Mouse (Mus musculus): ENCODE data around the gene Ttc39b. TPM values are rescaled to one million over a fixed set of nuclear protein-coding genes. Genes with fewer than 3 reads are reported as not detected.

Gene Ttc39b
- total RNA-seq (2012; rRNA removed) = 65.6 and 76.2 TPM in 2 replicates

DNA sequence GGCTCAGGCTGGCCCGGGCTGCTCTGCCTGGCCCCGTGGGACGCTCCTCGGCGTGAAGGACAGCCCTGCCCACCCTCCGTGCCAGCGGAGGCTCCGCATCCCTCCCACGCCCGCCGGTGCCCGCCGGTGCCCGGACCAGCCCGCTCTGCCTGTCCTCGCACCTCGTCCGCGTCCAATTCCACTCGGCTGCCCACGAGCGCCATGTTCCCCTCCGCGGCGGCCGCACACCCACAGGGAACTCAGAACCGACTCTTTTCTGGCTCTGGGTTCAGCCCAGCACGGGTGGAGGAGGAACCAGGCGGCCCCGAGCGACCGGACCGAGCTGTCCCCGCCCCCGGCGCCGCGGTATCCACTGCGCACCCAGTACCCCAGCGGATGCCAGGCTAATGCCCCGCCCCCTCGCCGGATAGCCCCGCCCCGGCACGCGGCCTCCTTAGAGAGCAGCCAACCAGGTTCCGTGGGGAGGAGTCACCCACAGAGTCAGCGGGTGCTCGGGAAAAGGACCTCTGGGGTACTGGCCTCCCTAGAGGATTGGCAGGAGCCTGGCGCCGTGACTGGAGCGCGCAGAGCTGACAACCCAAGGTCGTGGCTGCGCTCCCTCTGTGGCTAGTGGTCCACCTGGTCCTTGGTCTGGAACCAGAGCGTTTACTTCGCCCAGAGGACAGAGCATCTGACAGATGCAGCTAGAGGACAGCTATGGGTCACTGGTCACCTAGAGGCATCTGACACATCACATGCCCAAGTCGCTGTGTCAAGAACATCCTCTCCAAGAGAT lies at the start of gene Ttc39b:
TSS of gene Ttc39b (minus strand) at position 346 of the 775 bp plus-strand sequence.
- peak; percentile 94 for DNase-seq (ENCODE audit: low read depth, low spot score)
- Histone ChIP-seq H3K9me3 (ENCODE audit: control insufficient read depth, insufficient read depth, low read depth, low read length) (no peaks in the 10 kb centered on the region), H3K36me3 (ENCODE audit: control insufficient read depth, insufficient read depth, low read length, poor library complexity, severe bottlenecking) (no peaks in the 10 kb centered on the region), H3K27ac (ENCODE audit: insufficient read depth, low read depth, low read length, poor library complexity, severe bottlenecking) (peak within 1 kb of the TSS; percentile 56), H3K4me1 (ENCODE audit: control insufficient read depth in 2 of 2, insufficient read depth in 2 of 2, low read length in 2 of 2, poor library complexity in 1 of 2) (peaks cover 11 to 19% of the 10 kb centered on the region in 2 experiments), H3K4me3 (ENCODE audit: insufficient read depth in 1 of 2, low read depth in 1 of 2, low read length in 2 of 2, poor library complexity in 1 of 2, severe bottlenecking in 1 of 2) (peak within 1 kb of the TSS; percentile 87 to 90), H3K9ac (ENCODE audit: insufficient read depth, low read depth, low read length, poor library complexity, severe bottlenecking) (peak within 1 kb of the TSS; percentile 78)
- in situ Hi-C loops (cut with MboI; ENCODE audit: low sequenced_read_pairs in 2 of 2, unreplicated experiment in 2 of 2) = no loop called here
- no peak for TF ChIP-seq MAFK (IDR thresholded peaks at IDR 0.05; ENCODE audit: insufficient read depth, low read depth, low read length)
- TF ChIP-seq ZNF384 (IDR thresholded peaks at IDR 0.05; ENCODE audit: low read depth, low read length) = no peak
- no peak for TF ChIP-seq HCFC1 (IDR thresholded peaks at IDR 0.05; ENCODE audit: borderline replicate concordance, insufficient read depth, low read length)
- no peak for TF ChIP-seq ZC3H11A (IDR thresholded peaks at IDR 0.05; ENCODE audit: borderline replicate concordance, low read depth, low read length)
- TF ChIP-seq CHD2 (IDR thresholded peaks at IDR 0.05; ENCODE audit: low read depth, low read length) = no peak

DNA sequence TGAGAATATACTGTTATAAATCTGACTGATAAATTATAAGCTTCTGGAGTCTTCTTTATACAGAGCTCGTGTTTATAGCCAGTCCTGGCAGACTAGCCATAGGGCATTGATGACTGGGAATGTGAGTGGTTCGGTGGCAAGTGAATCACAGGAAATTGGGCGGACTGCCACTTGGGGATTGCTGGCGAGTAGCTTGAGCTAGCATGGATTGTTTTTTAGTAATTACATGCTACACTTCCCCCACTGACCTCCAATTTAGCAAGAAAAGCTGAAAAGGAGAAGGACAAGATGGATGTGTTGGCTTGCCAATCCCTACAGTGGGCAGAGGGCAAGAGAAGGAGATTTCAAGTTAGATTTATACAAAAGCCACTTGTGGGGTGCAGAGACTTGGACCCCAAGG lies 49.3 kb upstream of the Ttc39b start:
- TF ChIP-seq HCFC1 (IDR thresholded peaks at IDR 0.05; ENCODE audit: borderline replicate concordance, insufficient read depth, low read length) (no peak), MAFK (IDR thresholded peaks at IDR 0.05; ENCODE audit: insufficient read depth, low read depth, low read length) (no peak), ZC3H11A (IDR thresholded peaks at IDR 0.05; ENCODE audit: borderline replicate concordance, low read depth, low read length) (no peak), ZNF384 (IDR thresholded peaks at IDR 0.05; ENCODE audit: low read depth, low read length) (no peak), CHD2 (IDR thresholded peaks at IDR 0.05; ENCODE audit: low read depth, low read length) (no peak)
- no peak for DNase-seq (ENCODE audit: low read depth, low spot score)

DNA sequence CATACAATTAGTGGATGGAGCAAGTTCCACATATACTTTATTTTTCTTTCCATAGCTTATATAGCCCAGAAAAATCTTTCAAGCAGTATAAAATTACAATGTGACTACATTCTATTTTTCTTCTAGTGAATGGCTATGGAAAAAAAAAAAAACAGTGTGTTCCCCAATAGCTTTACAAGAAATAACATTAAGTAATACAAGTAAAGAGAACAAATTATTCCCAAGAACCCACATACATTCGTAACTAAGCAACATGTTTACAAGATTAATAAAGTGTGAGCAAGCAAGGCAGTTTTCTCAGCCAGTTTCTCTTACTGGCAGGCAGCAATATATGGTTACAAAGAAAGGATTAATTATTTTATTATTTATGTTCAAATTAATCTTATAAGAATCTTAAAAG lies 33.7 kb upstream of the Ttc39b start:
- no peaks in the 10 kb centered on the region for H3K36me3 ChIP-seq (ENCODE audit: control insufficient read depth, insufficient read depth, low read length, poor library complexity, severe bottlenecking)
- no peaks in the 10 kb centered on the region for H3K9me3 ChIP-seq (ENCODE audit: control insufficient read depth, insufficient read depth, low read depth, low read length)
- no peak overlapping the region for H3K27ac ChIP-seq (ENCODE audit: insufficient read depth, low read depth, low read length, poor library complexity, severe bottlenecking)
- in situ Hi-C loops (cut with MboI; ENCODE audit: low sequenced_read_pairs in 2 of 2, unreplicated experiment in 2 of 2) = no loop called here
- H3K9ac ChIP-seq (ENCODE audit: insufficient read depth, low read depth, low read length, poor library complexity, severe bottlenecking) = no peak overlapping the region
- H3K4me3 ChIP-seq (ENCODE audit: insufficient read depth in 1 of 2, low read depth in 1 of 2, low read length in 2 of 2, poor library complexity in 1 of 2, severe bottlenecking in 1 of 2) = no peak overlapping the region
- peaks cover 4 to 6% of the 10 kb centered on the region in 2 experiments; a peak in 2 of 4 replicates for H3K4me1 ChIP-seq (ENCODE audit: control insufficient read depth in 2 of 2, insufficient read depth in 2 of 2, low read length in 2 of 2, poor library complexity in 1 of 2)
- DNase-seq (ENCODE audit: low read depth, low spot score) = no peak
- TF ChIP-seq HCFC1 (IDR thresholded peaks at IDR 0.05; ENCODE audit: borderline replicate concordance, insufficient read depth, low read length) = no peak
- no peak for TF ChIP-seq CHD2 (IDR thresholded peaks at IDR 0.05; ENCODE audit: low read depth, low read length)
- TF ChIP-seq MAFK (IDR thresholded peaks at IDR 0.05; ENCODE audit: insufficient read depth, low read depth, low read length) = no peak

More for the DNA sequence above, 49.3 kb upstream of the Ttc39b start:
- H3K27ac ChIP-seq (ENCODE audit: insufficient read depth, low read depth, low read length, poor library complexity, severe bottlenecking) = no peak overlapping the region
- in situ Hi-C loops (cut with MboI; ENCODE audit: low sequenced_read_pairs in 2 of 2, unreplicated experiment in 2 of 2) = no loop called here
- peaks cover 0 to 4% of the 10 kb centered on the region in 2 experiments; a peak in 1 of 4 replicates for H3K4me1 ChIP-seq (ENCODE audit: control insufficient read depth in 2 of 2, insufficient read depth in 2 of 2, low read length in 2 of 2, poor library complexity in 1 of 2)
- no peak overlapping the region for H3K9ac ChIP-seq (ENCODE audit: insufficient read depth, low read depth, low read length, poor library complexity, severe bottlenecking)
- no peak overlapping the region for H3K4me3 ChIP-seq (ENCODE audit: insufficient read depth in 1 of 2, low read depth in 1 of 2, low read length in 2 of 2, poor library complexity in 1 of 2, severe bottlenecking in 1 of 2)
- H3K9me3 ChIP-seq (ENCODE audit: control insufficient read depth, insufficient read depth, low read depth, low read length) = no peaks in the 10 kb centered on the region
- no peaks in the 10 kb centered on the region for H3K36me3 ChIP-seq (ENCODE audit: control insufficient read depth, insufficient read depth, low read length, poor library complexity, severe bottlenecking)

DNA sequence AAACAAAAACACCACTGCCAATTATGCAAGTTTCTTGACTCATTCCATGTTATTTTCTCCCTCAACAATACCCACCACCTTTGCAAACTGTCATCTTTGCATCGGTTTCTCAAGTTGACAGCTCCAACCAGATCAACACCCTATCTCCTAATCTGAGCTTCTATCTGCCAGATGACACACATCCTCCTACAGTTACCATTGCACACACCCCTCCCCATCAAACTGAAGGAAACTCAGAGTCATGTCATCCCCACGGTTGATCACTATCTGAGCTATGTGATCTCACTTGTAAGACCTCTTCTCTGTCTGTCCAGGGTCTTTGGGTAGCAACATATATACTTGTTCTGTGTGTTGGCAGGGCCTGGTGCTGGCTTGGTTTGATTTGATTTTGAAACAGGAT lies 30.7 kb upstream of the Ttc39b start:
- Histone ChIP-seq H3K36me3 (ENCODE audit: control insufficient read depth, insufficient read depth, low read length, poor library complexity, severe bottlenecking) (peaks cover 8% of the 10 kb centered on the region; the same call in 1 of the 2 replicates), H3K9me3 (ENCODE audit: control insufficient read depth, insufficient read depth, low read depth, low read length) (no peaks in the 10 kb centered on the region), H3K9ac (ENCODE audit: insufficient read depth, low read depth, low read length, poor library complexity, severe bottlenecking) (no peak overlapping the region), H3K4me1 (ENCODE audit: control insufficient read depth in 2 of 2, insufficient read depth in 2 of 2, low read length in 2 of 2, poor library complexity in 1 of 2) (peaks cover 6 to 7% of the 10 kb centered on the region in 2 experiments; a peak in 3 of 4 replicates), H3K4me3 (ENCODE audit: insufficient read depth in 1 of 2, low read depth in 1 of 2, low read length in 2 of 2, poor library complexity in 1 of 2, severe bottlenecking in 1 of 2) (no peak overlapping the region), H3K27ac (ENCODE audit: insufficient read depth, low read depth, low read length, poor library complexity, severe bottlenecking) (no peak overlapping the region)
- in situ Hi-C loops (cut with MboI; ENCODE audit: low sequenced_read_pairs in 2 of 2, unreplicated experiment in 2 of 2) = no loop called here
- TF ChIP-seq ZC3H11A (IDR thresholded peaks at IDR 0.05; ENCODE audit: borderline replicate concordance, low read depth, low read length) (no peak), HCFC1 (IDR thresholded peaks at IDR 0.05; ENCODE audit: borderline replicate concordance, insufficient read depth, low read length) (no peak), MAFK (IDR thresholded peaks at IDR 0.05; ENCODE audit: insufficient read depth, low read depth, low read length) (no peak), ZNF384 (IDR thresholded peaks at IDR 0.05; ENCODE audit: low read depth, low read length) (no peak), CHD2 (IDR thresholded peaks at IDR 0.05; ENCODE audit: low read depth, low read length) (no peak)
- DNase-seq (ENCODE audit: low read depth, low spot score) = no peak
